Mouse (Mus musculus): ENCODE measurements around the gene Nlrp6.

Nlrp6 gene

GRCm38 (mm10) chr7:140946980-140947379, 26.3 kb downstream of the Nlrp6 start:
- ATAC-seq (ENCODE audit: insufficient number of reproducible peaks, low FRiP score, low TSS enrichment), result no peak

GRCm38 (mm10) chr7:140948161-140948560, 27.5 kb downstream of the Nlrp6 start:
- ATAC-seq (ENCODE audit: insufficient number of reproducible peaks, low FRiP score, low TSS enrichment), result no peak

- ATAC-seq (ENCODE audit: insufficient number of reproducible peaks, low FRiP score, low TSS enrichment), result no peak
Measured at GRCm38 (mm10) chr7:140949255-140949654, 28.6 kb downstream of the Nlrp6 start.

- no peak for ATAC-seq (ENCODE audit: insufficient number of reproducible peaks, low FRiP score, low TSS enrichment)
Measured at GRCm38 (mm10) chr7:140949824-140950530, 29.3 kb downstream of the Nlrp6 start, which contains the start of gene Ifitm5. Gene Ifitm5, minus strand, starts transcription at chr7:140950291.

- no peak for ATAC-seq (ENCODE audit: insufficient number of reproducible peaks, low FRiP score, low TSS enrichment)
Measured at GRCm38 (mm10) chr7:140951051-140951450, 30.3 kb downstream of the Nlrp6 start.

GRCm38 (mm10) chr7:140951765-140952164, 31.1 kb downstream of the Nlrp6 start:
- no peak for ATAC-seq (ENCODE audit: insufficient number of reproducible peaks, low FRiP score, low TSS enrichment)

GRCm38 (mm10) chr7:140952441-140952840, 31.7 kb downstream of the Nlrp6 start:
- ATAC-seq (ENCODE audit: insufficient number of reproducible peaks, low FRiP score, low TSS enrichment), result no peak

GRCm38 (mm10) chr7:140953133-140953532, 32.4 kb downstream of the Nlrp6 start:
- ATAC-seq (ENCODE audit: insufficient number of reproducible peaks, low FRiP score, low TSS enrichment), result no peak

DNA sequence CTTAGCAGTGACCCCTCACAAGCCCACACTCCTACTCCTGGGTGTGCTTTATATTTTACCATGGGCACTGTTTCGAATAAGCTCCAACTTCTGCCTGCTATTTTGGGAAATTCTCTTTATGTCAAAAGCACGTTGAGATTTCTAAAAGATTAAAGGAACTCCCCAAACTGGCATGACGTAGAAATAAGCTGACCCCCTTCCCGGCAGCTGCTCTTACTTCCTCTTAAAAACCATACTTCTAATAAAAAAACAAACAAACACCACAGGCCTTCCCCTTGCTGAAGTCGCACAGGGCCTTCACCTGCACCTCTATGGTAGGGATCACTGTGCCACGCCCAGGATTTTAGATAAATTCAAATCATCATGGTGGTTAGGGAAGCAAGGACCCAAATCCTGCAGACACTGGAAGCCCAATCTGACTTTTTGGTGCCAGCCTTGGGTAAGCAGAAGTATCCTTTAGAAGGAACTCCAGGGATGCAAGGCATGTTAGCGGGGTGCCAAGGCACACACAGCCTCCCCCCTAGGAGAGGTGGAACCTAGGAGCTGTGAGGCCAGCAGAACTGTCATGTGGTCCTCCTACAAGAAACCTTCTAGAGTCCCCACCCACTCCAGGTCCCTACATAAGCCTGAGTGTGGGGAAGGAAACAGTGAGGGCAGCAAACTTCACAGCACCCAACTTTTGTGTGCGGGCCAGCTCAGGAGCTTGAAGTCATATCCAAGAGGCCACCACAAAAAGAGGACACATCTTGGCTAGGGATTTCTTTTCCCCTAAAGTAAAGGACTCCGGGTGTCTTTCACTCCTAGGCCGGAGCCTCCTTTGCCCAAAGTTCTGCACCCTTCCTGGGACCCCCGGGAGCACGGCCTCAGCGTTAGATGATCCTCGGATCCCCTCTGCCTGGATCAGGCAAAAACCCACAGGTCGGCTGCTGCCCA, 33.4 kb downstream of the Nlrp6 start:
- no peak for ATAC-seq (ENCODE audit: insufficient number of reproducible peaks, low FRiP score, low TSS enrichment)

DNA sequence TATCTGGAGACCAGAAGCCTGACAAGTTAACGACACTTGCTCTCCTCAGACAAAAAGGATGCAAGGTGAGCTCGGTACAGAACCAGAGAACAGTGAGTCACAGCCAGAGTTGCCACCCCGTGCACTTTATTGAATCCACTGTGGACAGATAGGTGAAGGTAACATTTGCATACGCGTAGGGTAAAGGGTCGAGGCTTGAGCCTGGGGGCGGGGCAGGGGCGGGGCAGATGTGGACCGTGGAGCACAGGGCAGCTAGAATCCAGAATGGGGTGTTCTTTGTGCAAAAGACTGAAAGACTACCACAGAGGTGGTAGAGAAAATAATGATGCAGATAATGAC, 34.0 kb downstream of the Nlrp6 start:
- no peak for ATAC-seq (ENCODE audit: insufficient number of reproducible peaks, low FRiP score, low TSS enrichment)

- no peak for ATAC-seq (ENCODE audit: insufficient number of reproducible peaks, low FRiP score, low TSS enrichment)
Measured at GRCm38 (mm10) chr7:140955342-140955741, 34.6 kb downstream of the Nlrp6 start.

- no peak for ATAC-seq (ENCODE audit: insufficient number of reproducible peaks, low FRiP score, low TSS enrichment)
Measured at GRCm38 (mm10) chr7:140955758-140956555, 35.3 kb downstream of the Nlrp6 start, which contains the start of the genes Gm45717 and Ifitm2. Gene Gm45717, minus strand, starts transcription at chr7:140955937. Gene Ifitm2, minus strand, starts transcription at chr7:140955987.

DNA sequence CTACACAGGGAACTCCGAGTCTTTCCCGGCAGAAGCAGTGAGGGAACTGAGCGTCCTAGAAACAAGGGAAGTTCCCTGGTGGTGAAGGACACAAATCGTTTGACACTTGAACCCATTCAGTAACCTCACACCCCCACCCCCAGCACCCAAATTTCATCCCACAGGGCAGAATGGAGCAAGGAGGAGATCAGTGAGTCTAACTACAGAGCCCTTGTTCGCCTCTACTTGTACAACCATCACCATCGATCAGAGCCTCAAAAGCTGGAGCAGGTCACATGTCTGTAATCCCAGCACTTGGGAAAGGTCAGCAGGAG, 35.8 kb downstream of the Nlrp6 start:
- ATAC-seq (ENCODE audit: insufficient number of reproducible peaks, low FRiP score, low TSS enrichment), result no peak

- ATAC-seq (ENCODE audit: insufficient number of reproducible peaks, low FRiP score, low TSS enrichment), result no peak
Measured at GRCm38 (mm10) chr7:140959181-140959901, 38.6 kb downstream of the Nlrp6 start.

DNA sequence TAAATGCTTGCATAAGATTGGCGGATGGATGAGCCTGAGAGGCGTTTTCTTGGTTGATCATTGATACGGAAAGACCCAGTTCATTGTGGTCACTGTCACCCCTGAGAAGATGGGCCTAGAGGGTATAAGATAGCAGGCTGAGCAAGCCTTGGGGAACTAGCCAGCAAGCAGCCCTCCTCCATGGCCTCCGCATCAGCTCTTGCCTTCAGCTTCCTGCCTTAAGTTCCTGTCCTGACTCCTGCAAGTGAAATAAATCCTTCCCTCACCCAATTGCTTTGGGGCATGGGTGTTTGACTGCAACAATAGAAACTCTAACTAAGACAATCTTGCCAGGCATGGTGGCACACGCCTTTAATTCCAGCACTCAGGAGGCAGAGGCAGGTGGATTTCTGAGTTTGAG, 39.3 kb downstream of the Nlrp6 start:
- ATAC-seq (ENCODE audit: insufficient number of reproducible peaks, low FRiP score, low TSS enrichment), result no peak

DNA sequence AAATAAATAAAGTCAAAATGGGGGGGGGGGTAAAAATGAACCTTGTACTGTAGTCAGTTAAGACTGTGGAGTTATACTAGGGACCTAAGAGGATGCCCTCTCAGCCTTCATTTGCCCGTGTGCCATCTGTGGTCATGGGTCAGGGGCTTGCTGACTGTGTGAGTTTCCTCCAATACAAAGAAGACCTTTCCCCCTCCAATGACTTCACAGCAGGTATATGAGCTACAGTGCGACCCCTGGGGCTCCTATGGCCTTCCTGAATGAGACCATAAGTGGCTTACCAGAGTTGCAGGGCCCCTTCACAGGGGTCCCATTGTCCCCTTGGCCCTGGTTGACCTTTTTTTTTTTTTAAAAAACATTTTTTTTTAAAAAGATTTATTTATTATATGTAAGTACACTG, 40.7 kb downstream of the Nlrp6 start:
- ATAC-seq (ENCODE audit: insufficient number of reproducible peaks, low FRiP score, low TSS enrichment), result no peak

GRCm38 (mm10) chr7:140962733-140963132, 42.0 kb downstream of the Nlrp6 start:
- no peak for ATAC-seq (ENCODE audit: insufficient number of reproducible peaks, low FRiP score, low TSS enrichment)

DNA sequence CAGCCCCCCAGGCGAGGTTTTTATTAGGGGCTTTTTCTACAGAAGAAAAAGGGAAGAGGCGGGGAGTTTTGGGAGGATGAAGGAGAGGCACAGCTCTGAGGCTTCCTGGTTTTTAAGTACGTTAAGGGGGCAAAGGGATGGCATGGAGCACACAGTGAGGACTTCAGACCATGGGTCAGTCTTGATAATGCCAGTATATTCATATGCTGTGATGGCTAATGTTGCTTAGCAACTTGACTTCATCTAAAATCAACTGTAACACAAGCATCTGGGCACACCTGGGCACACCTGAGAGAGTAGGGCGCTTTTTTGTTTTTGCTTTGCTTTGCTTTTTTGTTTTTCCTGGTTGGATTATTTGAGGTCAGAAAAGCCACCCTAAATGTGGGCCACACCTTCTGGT, 46.2 kb downstream of the Nlrp6 start, which contains the start of gene Ifitm1:
Ifitm1 (plus strand) TSS at position 301 of the 400 bp plus-strand sequence.
- ATAC-seq (ENCODE audit: insufficient number of reproducible peaks, low FRiP score, low TSS enrichment), result no peak

DNA sequence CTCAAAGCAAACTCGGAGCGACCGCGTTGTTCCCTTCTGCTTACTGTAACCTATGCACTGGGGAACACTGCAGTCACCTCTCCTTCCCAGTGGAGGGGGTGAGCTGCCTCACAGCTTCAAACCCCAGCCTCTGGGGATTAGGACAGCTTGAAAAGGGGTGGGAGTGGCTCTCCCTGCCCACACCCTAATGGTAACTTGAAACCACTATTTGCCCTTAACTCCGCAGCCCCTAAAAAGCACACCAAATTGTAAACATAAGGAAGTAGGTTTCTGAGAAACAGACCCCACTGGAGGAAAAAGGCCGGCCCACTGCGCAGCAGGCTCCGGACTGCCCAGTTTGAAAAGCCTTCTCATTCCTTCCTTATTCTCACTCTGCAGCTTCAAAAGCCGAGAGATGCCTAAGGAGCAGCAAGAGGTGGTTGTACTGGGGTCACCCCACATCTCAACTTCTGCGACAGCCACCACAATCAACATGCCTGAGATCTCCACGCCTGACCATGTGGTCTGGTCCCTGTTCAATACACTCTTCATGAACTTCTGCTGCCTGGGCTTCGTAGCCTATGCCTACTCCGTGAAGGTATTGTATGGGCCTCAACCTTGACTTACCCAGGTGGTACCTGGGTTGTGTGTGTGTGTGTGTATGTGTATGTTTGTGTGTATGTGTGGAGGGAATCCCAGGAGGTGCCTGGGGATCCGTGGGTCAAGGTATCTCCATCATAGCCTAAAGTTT, 47.3 kb downstream of the Nlrp6 start:
- no peak for ATAC-seq (ENCODE audit: insufficient number of reproducible peaks, low FRiP score, low TSS enrichment)
